Mouse (Mus musculus): Measurements from ENCODE around the gene Hoxa1. TPM values are rescaled to one million over a fixed set of nuclear protein-coding genes. Genes with fewer than 3 reads are reported as not detected.
A peak's percentile ranks its signal among the peaks of the same experiment; 100 is the strongest.

Gene Hoxa1
- polyA plus RNA-seq, 1 experiment from 2014 or later = 0.57 TPM

DNA sequence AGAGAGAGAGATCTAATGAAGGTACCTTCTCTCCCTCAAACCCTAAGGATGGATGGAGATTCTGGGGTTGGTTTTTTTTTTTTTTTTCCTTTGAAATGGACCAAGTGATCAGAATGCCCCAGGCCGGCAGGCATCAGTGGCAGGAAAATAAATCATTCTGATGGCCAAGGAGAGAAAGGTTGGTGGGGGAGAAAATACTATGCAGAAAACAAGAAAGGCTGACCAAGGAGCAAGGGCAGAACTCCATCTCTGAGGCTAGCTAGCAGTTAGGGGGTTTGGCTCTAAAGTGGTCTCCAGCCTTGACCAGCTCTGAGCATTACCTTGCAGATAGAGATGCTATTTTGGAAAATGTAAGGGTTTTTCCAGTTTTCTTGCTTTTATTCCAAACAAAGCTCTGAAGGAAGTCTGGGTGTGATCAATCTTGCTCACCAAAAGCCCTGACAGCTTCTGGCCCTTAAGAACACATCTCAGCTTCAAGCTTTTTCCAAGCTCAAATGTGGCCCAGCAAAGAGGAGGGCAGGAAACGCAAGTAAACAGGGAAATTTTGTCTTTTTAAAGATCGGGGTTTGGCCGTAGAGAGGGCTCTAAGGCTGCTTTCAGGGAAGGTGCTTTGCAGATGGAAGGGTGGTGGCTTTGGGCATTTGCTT is 8.4 kb upstream of the Hoxa1 start:
- Histone ChIP-seq H3K36me3 (replicated peaks) (no peaks in the 10 kb centered on the region), H3K27ac (replicated peaks) (peak overlapping the region; percentile 87), H3K4me3 (peak overlapping the region; percentile 78), H3K27me3 (replicated peaks; ENCODE audit: low read depth, poor library complexity, severe bottlenecking) (peaks cover 100% of the 10 kb centered on the region), H3K9me3 (no peaks in the 10 kb centered on the region), H3K4me1 (peaks cover 19% of the 10 kb centered on the region)
- peak; percentile 41 for DNase-seq (ENCODE audit: low spot score)
- WGBS = 1% methylated on average over 4 of the region's 4 CpGs

- H3K9me3 ChIP-seq = no peaks in the 10 kb centered on the region
- under 1% methylated on average over 28 of the region's 28 CpGs for WGBS
- no peaks in the 10 kb centered on the region for H3K36me3 ChIP-seq (replicated peaks)
- peaks cover 11% of the 10 kb centered on the region for H3K4me1 ChIP-seq
- peak; percentile 61 for DNase-seq (ENCODE audit: low spot score)
- peaks cover 100% of the 10 kb centered on the region for H3K27me3 ChIP-seq (replicated peaks; ENCODE audit: low read depth, poor library complexity, severe bottlenecking)
- H3K4me3 ChIP-seq = peak overlapping the region; percentile 78
- peak overlapping the region; percentile 87 for H3K27ac ChIP-seq (replicated peaks)
Measured at GRCm38 (mm10) chr6:52165441-52166370, 7.6 kb upstream of the Hoxa1 start.

DNA sequence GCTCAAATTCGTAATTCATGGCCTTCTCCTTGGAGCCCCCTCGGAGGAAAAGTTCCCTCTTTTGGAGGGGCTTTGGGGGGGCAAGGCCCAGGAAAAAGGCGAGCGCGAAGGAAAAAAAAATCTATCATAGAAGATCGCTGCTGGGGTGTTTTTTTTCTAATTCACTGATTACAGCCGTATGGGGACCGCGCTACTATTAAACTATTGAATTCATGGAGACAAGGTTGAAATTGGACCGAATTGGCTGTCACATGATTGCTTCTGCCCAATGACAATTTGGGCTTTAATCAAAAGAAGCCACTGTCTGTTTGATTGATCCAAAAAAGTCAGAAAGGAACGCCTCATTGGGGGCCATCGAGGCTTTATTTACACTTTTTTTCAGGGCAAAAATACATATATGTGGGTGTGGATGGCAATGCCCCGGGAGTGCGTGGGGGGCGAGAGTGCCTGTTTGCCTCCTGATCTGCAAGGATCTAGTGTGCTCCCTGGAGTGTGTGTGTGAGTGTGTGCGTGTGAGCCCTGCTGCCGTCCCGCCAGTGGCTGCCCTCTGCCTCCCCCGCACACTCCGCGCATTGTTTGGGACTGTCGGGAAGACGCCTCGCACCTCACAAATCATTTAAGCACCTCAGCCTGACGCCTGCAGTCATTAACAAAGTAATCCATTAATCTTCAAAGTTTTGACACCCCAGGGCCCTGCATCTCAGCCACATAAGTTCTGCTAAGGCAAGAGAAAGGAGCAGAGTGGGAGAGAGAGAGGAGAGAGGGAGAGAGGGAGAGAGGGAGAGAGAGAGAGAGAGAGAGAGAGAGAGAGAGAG is 6.7 kb upstream of the Hoxa1 start, which contains the start of gene Hoxa2:
Gene Hoxa2, minus strand, starts transcription at position 206 of the 815 bp plus-strand sequence.
- Histone ChIP-seq H3K9me3 (no peaks in the 10 kb centered on the region), H3K4me3 (peak within 1 kb of the TSS; percentile 78), H3K27ac (replicated peaks) (peak within 1 kb of the TSS; percentile 87), H3K36me3 (replicated peaks) (no peaks in the 10 kb centered on the region), H3K27me3 (replicated peaks; ENCODE audit: low read depth, poor library complexity, severe bottlenecking) (peaks cover 100% of the 10 kb centered on the region), H3K4me1 (peaks cover 11% of the 10 kb centered on the region)
- DNase-seq (ENCODE audit: low spot score) = peak; percentile 63
- under 1% methylated on average over 25 of the region's 25 CpGs for WGBS

DNA sequence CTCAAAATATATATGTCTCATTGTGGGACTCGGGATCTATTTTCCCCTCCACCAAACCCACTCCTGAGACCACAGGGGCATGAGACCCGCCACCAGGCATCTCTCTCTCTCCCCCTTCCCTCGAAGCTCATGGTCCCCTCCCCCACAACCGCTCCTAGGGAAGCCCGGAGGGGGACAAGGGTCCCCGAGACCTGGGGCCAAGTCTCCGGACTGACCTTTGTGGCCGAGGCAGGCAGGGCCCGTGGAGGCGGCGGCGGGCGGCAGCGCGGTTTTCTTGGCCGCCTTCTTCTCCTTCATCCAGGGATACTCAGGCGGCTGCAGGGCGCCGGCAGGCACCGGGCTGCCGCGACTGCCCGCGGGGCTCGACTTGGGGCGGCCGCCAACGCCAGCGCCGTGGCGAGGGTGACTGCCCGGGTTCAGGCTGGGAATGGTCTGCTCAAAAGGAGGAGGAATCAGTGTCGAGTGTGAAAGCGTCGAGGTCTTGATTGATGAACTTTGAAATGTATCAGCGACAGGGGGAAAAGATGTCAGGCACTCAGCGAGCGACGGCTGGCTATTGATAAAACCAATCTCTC is 6.0 kb upstream of the Hoxa1 start:
- under 1% methylated on average over 39 of the region's 39 CpGs for WGBS
- DNase-seq (ENCODE audit: low spot score) = peak; percentile 70
- Histone ChIP-seq H3K36me3 (replicated peaks) (no peaks in the 10 kb centered on the region), H3K9me3 (no peaks in the 10 kb centered on the region), H3K4me1 (peaks cover 16% of the 10 kb centered on the region), H3K4me3 (peak overlapping the region; percentile 78), H3K27ac (replicated peaks) (peak overlapping the region; percentile 84), H3K27me3 (replicated peaks; ENCODE audit: low read depth, poor library complexity, severe bottlenecking) (peaks cover 100% of the 10 kb centered on the region)

DNA sequence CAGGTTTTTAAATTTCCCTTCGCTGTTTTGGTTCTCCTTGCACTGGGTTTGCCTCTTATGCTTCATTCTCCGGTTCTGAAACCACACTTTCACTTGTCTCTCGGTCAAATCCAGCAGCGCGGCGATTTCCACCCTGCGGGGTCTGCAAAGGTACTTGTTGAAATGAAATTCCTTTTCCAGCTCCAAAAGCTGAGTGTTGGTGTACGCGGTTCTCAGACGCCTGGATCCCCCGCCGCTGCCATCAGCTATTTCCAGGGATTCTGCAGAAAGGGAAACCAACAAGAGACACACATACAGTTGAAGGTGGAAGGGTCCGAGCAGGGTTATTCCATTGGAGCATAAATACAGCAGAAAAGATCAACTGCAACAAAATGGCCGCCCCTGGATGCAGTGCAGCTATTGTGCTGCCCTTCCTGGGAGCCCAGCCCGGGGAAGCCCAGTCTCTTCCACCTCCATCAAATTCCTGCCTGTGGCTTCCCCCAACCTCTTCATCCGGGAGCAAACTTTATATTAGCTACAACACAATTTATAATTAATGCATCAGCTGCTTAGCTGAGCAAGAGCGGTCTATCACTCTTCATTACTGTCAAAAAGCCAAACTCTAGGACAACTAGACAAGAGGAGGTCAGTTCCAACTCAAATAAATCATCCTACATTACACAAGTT is 5.4 kb upstream of the Hoxa1 start:
- peak overlapping the region; percentile 84 for H3K27ac ChIP-seq (replicated peaks)
- 1% methylated on average over 17 of the region's 17 CpGs for WGBS
- peaks cover 22% of the 10 kb centered on the region for H3K4me1 ChIP-seq

DNA sequence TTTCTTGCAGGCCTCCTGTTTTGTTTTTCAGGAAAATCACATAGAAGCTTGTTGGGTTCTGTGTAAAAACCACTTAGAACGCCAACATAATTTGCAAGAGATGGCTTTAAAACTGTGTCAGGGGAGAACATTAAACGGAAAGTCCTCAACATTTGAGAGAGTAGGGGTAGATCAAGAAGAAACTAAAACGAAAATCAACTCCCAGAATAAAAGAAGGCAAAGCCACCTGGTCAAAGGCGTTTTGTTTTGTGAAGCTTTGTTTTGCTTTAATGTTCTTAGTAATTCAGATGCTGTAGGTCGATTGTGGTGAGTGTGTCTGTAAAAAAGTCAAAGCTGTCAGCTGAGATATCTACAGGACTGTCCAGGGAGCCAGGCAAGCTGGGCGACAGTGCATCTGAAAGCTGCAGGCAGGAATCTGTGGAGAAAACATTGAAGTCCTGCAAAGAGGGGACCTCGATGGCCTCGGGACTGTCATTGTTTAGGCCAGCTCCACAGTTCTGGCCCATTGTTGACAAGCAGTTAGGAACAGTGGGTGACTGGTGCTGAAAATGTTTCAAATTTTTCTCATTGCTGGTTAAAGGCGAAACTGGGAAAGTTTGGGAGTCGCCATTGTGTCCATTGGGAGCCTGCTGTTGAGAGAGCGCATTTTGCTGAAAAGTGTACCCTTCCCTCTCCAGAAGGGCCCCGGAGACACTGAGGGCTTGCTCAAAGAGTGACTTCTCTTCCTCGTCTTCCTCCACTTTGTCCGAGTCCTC is 4.7 kb upstream of the Hoxa1 start:
- Histone ChIP-seq H3K27ac (replicated peaks) (peak overlapping the region; percentile 84), H3K4me3 (peak overlapping the region; percentile 78), H3K27me3 (replicated peaks; ENCODE audit: low read depth, poor library complexity, severe bottlenecking) (peaks cover 100% of the 10 kb centered on the region), H3K4me1 (peaks cover 29% of the 10 kb centered on the region), H3K9me3 (no peaks in the 10 kb centered on the region), H3K36me3 (replicated peaks) (no peaks in the 10 kb centered on the region)
- WGBS = under 1% methylated on average over 14 of the region's 14 CpGs
- peak; percentile 55 for DNase-seq (ENCODE audit: low spot score)

More for the DNA sequence above, 5.4 kb upstream of the Hoxa1 start:
- H3K27me3 ChIP-seq (replicated peaks; ENCODE audit: low read depth, poor library complexity, severe bottlenecking) = peaks cover 100% of the 10 kb centered on the region
- no peaks in the 10 kb centered on the region for H3K9me3 ChIP-seq
- H3K4me3 ChIP-seq = peak overlapping the region; percentile 78
- no peaks in the 10 kb centered on the region for H3K36me3 ChIP-seq (replicated peaks)
- DNase-seq (ENCODE audit: low spot score) = peak; percentile 67

GRCm38 (mm10) chr6:52162093-52162380 is 3.9 kb upstream of the Hoxa1 start:
- 5% methylated on average over 1 of the region's 1 CpGs for WGBS
- Histone ChIP-seq H3K36me3 (replicated peaks) (no peaks in the 10 kb centered on the region), H3K27me3 (replicated peaks; ENCODE audit: low read depth, poor library complexity, severe bottlenecking) (peaks cover 100% of the 10 kb centered on the region), H3K4me3 (peak overlapping the region; percentile 78), H3K4me1 (peaks cover 30% of the 10 kb centered on the region), H3K9me3 (no peaks in the 10 kb centered on the region), H3K27ac (replicated peaks) (peak overlapping the region; percentile 75; the same call in 1 of the 2 replicates)
- peak; percentile 17 for DNase-seq (ENCODE audit: low spot score)

DNA sequence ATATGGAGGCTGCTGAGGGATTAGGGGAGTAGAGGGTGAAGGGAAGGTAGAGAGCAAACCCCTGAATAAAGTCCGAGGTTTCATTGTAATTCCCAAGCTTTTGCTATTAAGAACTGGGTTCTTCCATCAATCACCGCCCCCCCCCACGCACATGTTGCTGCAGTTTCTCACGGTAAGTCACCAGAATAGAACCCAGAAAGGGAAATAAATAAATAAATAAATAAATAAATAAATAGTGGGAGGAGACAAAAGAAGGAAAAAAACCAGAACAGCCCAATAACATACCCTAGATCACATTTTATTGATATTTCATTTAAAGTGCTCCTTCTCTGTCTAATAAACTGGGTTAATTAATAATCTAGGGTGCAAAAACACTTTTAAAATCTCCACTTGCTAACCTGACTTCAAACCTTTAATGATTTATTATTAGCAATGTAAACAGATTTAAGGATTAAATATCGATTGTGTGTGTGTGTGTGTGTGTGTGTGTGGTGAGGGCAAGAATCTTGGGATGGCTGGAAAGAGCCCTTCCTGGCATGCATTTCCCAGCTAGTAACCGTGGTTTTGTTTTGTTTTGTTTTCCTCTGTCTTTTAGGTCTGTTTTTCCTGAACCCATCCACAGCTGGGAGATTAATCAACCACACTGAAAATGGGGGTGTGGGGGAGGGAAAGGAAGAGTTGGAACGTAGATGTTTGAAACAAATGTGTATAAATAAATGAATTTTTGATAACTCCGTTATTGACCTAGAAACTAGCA is 3.4 kb upstream of the Hoxa1 start:
- Histone ChIP-seq H3K4me1 (peaks cover 30% of the 10 kb centered on the region), H3K27ac (replicated peaks) (peak overlapping the region; percentile 75), H3K4me3 (peak overlapping the region; percentile 78)

DNA sequence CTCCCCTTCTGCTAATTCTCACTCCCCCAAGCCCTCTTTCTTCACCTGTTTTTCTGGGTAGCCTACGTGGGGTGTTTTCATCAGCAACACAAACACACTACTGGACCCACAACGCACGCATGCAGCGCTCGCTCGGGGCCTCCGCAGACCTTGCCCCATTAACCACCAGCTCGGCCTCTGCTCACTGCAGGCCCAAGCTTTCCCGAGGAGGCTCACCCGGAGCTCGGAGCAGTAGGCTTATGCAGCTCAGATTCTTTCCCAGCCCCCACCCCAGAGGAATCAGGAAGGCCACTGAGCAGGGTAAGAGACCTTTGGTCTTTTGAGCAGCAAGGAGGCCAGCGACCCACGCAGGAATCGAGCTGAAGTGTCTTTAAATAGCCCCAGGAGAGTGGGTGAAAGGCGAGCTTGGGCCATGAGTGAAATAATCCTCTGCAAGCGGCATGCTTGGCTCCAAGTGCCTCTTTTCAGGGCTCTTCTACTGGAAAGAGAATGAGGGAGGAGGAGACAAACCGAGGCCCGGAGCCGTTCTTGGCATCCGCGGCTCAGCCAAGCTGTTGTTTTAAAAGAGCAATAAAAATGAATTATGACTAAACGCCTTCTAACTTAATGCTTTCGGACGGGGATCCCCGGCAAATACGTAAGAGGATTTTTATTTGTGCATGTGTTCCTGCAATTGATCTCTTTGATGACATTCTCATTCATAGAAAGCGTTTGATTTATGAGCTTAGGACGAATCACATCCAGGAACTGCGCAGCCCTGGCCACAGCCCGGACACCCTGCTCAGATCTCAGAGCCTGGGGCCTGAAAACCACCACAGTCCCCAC is 2.6 kb upstream of the Hoxa1 start:
- under 1% methylated on average over 30 of the region's 30 CpGs for WGBS
- Histone ChIP-seq H3K4me3 (peak overlapping the region; percentile 78), H3K4me1 (peaks cover 30% of the 10 kb centered on the region), H3K9me3 (no peaks in the 10 kb centered on the region), H3K27me3 (replicated peaks; ENCODE audit: low read depth, poor library complexity, severe bottlenecking) (peaks cover 100% of the 10 kb centered on the region), H3K36me3 (replicated peaks) (no peaks in the 10 kb centered on the region), H3K27ac (replicated peaks) (peak overlapping the region; percentile 75)
- peak; percentile 61 for DNase-seq (ENCODE audit: low spot score)

More for the DNA sequence above, 3.4 kb upstream of the Hoxa1 start:
- no peaks in the 10 kb centered on the region for H3K9me3 ChIP-seq
- 2% methylated on average over 8 of the region's 8 CpGs for WGBS
- no peaks in the 10 kb centered on the region for H3K36me3 ChIP-seq (replicated peaks)
- peaks cover 100% of the 10 kb centered on the region for H3K27me3 ChIP-seq (replicated peaks; ENCODE audit: low read depth, poor library complexity, severe bottlenecking)
- peak; percentile 14 for DNase-seq (ENCODE audit: low spot score)

- Histone ChIP-seq H3K36me3 (replicated peaks) (no peaks in the 10 kb centered on the region), H3K27ac (replicated peaks) (peak overlapping the region; percentile 75), H3K9me3 (no peaks in the 10 kb centered on the region), H3K4me1 (peaks cover 30% of the 10 kb centered on the region), H3K27me3 (replicated peaks; ENCODE audit: low read depth, poor library complexity, severe bottlenecking) (peaks cover 100% of the 10 kb centered on the region), H3K4me3 (peak overlapping the region; percentile 78)
- 1% methylated on average over 9 of the region's 9 CpGs for WGBS
- DNase-seq (ENCODE audit: low spot score) = peak; percentile 28
Measured at GRCm38 (mm10) chr6:52159979-52160378, 1.9 kb upstream of the Hoxa1 start.

All from embryonic facial prominence, embryonic 10.5 days (tissue).